Mouse (Mus musculus) heart, adult 2 months (tissue): ENCODE data around the gene Sp7. TPM values are rescaled to one million over a fixed set of nuclear protein-coding genes. Genes with fewer than 3 reads are reported as not detected.
A peak's percentile ranks its signal among the peaks of the same experiment; 100 is the strongest.

ENCODE experiments used
- DNase-seq, 2 experiments: peaks; one replicate each; pipeline ENCODE4 v3.0.0; 2021
- H3K27ac ChIP-seq: fragments of 200-600 bp; 2 replicates; pipeline ENCODE4 v1.8.1; 2022
- H3K27me3 ChIP-seq: fragments of 200-500 bp; 2 replicates; pipeline ENCODE4 v1.6.1; 2012; ENCODE audit warnings: mild to moderate bottlenecking, low read length, inconsistent platforms, mixed read lengths; ENCODE audit not compliant: control insufficient read depth, insufficient read depth
- H3K36me3 ChIP-seq: fragments of 200-500 bp; 2 replicates; pipeline ENCODE4 v1.6.1; 2012; ENCODE audit warnings: low read length, inconsistent platforms; ENCODE audit not compliant: control insufficient read depth, insufficient read depth
- H3K4me1 ChIP-seq: fragments of 200-500 bp; 2 replicates; pipeline ENCODE4 v1.6.1; 2011; ENCODE audit warnings: low read length; ENCODE audit not compliant: control insufficient read depth, insufficient read depth
- H3K4me3 ChIP-seq: fragments of 200-600 bp; 2 replicates; pipeline ENCODE4 v1.8.1; 2022
- H3K79me2 ChIP-seq: fragments of 200-500 bp; replicated peaks from 2 replicates; pipeline ENCODE4 v1.6.1; 2012; ENCODE audit warnings: mild to moderate bottlenecking, inconsistent platforms, low read length, moderate library complexity, mixed read lengths; ENCODE audit not compliant: control insufficient read depth, insufficient read depth
- H3K9ac ChIP-seq: fragments of 200-500 bp; 2 replicates; pipeline ENCODE4 v1.6.1; 2012; ENCODE audit warnings: low read depth, mild to moderate bottlenecking, control low read depth, inconsistent platforms, low read length, mixed read lengths
- CTCF ChIP-seq: fragments of 200-600 bp; IDR thresholded peaks from 2 replicates; pipeline ENCODE4 v1.8.1; 2022; ENCODE audit warnings: antibody characterized with exemption, mild to moderate bottlenecking, moderate library complexity
- EP300 ChIP-seq: fragments of 200-500 bp; IDR thresholded peaks from 2 replicates; pipeline ENCODE4 v1.6.1; 2011; ENCODE audit warnings: low read depth, low read length, control low read depth; ENCODE audit not compliant: insufficient read depth
- POLR2A ChIP-seq: fragments of 200-500 bp; IDR thresholded peaks from 2 replicates; pipeline ENCODE4 v1.6.1; 2011; ENCODE audit warnings: mild to moderate bottlenecking, low read depth, low read length, control low read depth; ENCODE audit not compliant: insufficient read depth
- WGBS: fragments of 180-500 bp; shearing (Covaris S2); methylation state at CpG from one replicate; pipeline ENCODE4 v1.1.7; 2018; 5-methylcytosine and 5-hydroxymethylcytosine counted together
- intact Hi-C: fragments of 180-260 bp; cut with DNase I; formaldehyde crosslinking; loops from one replicate; pipeline ENCODE4 v1.15.1; 2025
- polyA plus RNA-seq: library from polyadenylated mRNA; depleted of rRNA; stranded (reverse); fragments of >200 nt; gene quantifications from 2 replicates; pipeline ENCODE4 v1.2.3, GENCODE M21; 2012
- total RNA-seq, 2 experiments: library from RNA; stranded (reverse); gene quantifications; 2 replicates each; pipeline ENCODE4 v1.2.3; 2021

Sp7 gene
- total and polyA plus RNA-seq, 3 experiments, result not detected

DNA sequence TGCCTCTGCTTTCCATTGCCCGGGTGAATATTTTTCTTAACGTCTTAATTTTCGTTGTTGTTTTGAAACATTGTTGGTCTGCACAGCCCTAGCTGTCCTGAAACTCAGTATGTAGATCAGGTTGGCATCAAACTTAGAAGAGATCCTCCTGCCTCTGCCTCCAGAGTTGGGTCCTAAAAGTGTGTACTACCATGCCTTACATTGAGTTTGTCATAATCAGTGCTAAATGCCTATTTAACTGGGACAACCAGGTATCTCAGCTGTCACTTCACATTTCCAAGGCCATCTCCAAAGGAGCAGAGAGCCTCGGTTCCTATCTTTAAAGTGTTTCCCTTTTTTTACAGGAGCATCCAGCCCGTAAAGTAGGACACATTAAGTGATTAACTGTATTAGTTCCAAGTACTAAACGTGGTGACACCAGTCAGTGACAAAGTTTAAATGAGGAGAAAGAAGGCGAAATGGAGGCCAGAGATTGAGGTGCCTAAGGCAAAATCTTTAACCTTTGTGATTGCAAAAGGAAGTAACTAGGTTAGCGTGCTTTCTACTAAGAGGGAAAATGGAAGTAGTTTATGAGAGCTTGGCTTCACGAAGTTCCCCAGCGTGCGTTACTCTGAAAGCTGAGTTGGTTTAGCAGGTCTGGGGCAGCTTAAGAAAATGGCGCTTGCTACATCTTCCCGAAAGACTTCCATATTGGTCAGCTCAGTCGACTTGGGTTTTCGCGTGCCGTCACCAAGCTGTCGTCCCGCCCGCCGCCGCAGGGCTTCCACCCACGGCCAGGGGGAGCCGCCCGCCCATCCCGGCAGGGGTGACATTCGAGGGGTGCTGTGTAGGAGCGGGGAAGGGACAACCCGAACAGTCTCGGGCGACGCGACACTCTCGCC, 37.9 kb upstream of the Sp7 start:
- peak overlapping the region; percentile 87 for H3K9ac ChIP-seq
- H3K27me3 ChIP-seq, result no peaks in the 10 kb centered on the region
- H3K36me3 ChIP-seq, result peaks cover 24% of the 10 kb centered on the region
- H3K4me3 ChIP-seq, result peak overlapping the region; percentile 67
- no peaks in the 10 kb centered on the region for H3K79me2 ChIP-seq
- DNase-seq, result peak in 1 of 2 experiments; percentile 17
- TF ChIP-seq POLR2A (no peak), CTCF (peak; percentile 77)
- peak overlapping the region; percentile 100 for H3K27ac ChIP-seq
- peaks cover 16% of the 10 kb centered on the region for H3K4me1 ChIP-seq
- intact Hi-C loops, result loop anchor here (5.0 to 10.0 kb wide), 2 partner anchors 112 to 300 kb away; partner anchors contain the start of genes Map3k12, Tarbp2 and Tns2
- WGBS, result 13% methylated on average over 34 of the region's 34 CpGs

DNA sequence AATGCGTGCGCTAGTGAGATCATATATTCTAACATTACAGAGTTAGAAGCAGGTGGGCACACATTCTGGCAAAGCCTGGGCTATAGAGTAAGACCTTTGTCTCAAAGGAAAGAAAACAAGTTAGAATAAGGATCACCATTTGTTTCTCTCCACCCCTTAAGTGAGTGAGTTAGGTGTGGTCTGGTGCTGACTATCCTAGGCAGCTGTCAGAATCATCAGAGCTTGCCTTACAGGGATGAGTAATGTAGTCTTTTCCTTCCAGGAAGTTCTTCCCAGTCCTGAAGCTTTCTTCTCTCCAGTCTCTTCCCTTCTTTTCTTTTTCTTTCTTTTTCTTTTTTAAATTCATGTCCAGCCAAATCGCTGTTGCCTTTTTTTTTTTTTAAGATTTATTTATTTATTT, 35.2 kb upstream of the Sp7 start:
- no peak overlapping the region for H3K9ac ChIP-seq
- WGBS, result 90% methylated on average over 3 of the region's 3 CpGs
- no peak for TF ChIP-seq EP300

DNA sequence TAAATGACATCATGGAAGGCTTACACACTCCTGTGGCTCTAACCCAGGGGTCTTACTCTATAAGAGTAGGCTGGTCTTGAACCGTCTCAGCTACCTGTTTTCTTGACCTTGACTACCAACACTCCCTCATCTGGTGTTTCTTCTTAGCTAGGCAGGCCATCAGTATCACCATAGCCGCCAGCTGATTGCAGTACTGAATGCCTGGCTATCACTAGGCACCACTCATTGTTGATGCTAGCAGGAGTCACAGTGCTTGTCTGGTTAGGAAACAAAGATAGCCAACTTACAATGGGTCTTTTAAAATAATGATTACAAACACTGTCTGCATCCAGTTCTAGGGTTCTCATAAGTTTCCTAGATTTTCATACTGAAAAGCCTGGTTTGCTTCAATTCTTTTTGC, 34.3 kb upstream of the Sp7 start:
- Histone ChIP-seq H3K27me3 (no peaks in the 10 kb centered on the region), H3K79me2 (no peaks in the 10 kb centered on the region), H3K36me3 (peaks cover 10% of the 10 kb centered on the region; the same call in 1 of the 2 replicates), H3K9ac (no peak overlapping the region), H3K4me1 (peaks cover 8% of the 10 kb centered on the region), H3K4me3 (no peak overlapping the region), H3K27ac (peak overlapping the region; percentile 99; the same call in 1 of the 2 replicates)
- intact Hi-C loops, result loop anchor here (10.0 kb wide), 1 partner anchor 296 kb away; the partner anchor contains the start of gene Tns2
- no peak for DNase-seq
- WGBS, result 81% methylated on average over 2 of the region's 2 CpGs
- no peak for TF ChIP-seq POLR2A
- TF ChIP-seq CTCF, result no peak
- TF ChIP-seq EP300, result no peak

More for the DNA sequence above, 35.2 kb upstream of the Sp7 start:
- Histone ChIP-seq H3K79me2 (no peaks in the 10 kb centered on the region), H3K4me3 (no peak overlapping the region), H3K36me3 (peaks cover 12% of the 10 kb centered on the region; the same call in 1 of the 2 replicates), H3K27me3 (no peaks in the 10 kb centered on the region), H3K4me1 (peaks cover 8% of the 10 kb centered on the region), H3K27ac (no peak overlapping the region)
- intact Hi-C loops, result loop anchor here (10.0 kb wide), 1 partner anchor 297 kb away; the partner anchor contains the start of gene Tns2
- no peak for DNase-seq

DNA sequence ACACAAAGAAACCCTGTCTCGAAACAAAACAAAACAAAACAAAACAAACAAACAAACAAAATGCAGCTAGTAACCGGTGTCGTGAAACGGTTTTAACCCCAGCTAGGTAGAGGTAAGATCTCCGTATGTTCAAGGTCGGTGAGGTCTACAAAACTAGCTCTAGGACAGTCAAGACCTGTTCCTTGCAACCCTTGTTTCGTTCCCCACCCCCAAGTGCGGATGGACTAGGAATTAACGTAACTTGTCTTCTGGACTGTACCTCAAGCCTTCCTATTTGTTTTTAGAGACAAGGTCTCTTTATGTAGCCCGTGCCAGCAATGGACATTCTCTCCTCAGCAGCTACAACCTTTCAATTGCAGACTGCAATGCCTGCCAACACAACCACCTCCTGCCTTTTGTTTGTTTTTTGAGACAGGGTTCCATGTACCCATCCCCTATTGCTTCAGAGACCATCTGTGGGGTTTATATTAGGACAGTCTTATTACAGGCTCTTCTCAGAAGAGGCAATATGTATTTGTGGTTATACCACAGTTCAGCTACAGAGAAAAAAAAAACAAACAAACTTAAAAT, 33.6 kb upstream of the Sp7 start:
- no peaks in the 10 kb centered on the region for H3K27me3 ChIP-seq
- intact Hi-C loops, result loop anchor here (10.0 kb wide), 1 partner anchor 296 kb away; the partner anchor contains the start of gene Tns2
- H3K27ac ChIP-seq, result peak overlapping the region; percentile 99
- H3K4me1 ChIP-seq, result peaks cover 8% of the 10 kb centered on the region
- H3K79me2 ChIP-seq, result no peaks in the 10 kb centered on the region
- H3K4me3 ChIP-seq, result peak overlapping the region; percentile 57; the same call in 1 of the 2 replicates
- 87% methylated on average over 10 of the region's 10 CpGs for WGBS
- DNase-seq, result no peak
- H3K36me3 ChIP-seq, result peaks cover 10% of the 10 kb centered on the region; the same call in 1 of the 2 replicates
- peak overlapping the region; percentile 33; the same call in 1 of the 2 replicates for H3K9ac ChIP-seq
- TF ChIP-seq EP300, result no peak
- TF ChIP-seq CTCF, result no peak
- TF ChIP-seq POLR2A, result no peak

DNA sequence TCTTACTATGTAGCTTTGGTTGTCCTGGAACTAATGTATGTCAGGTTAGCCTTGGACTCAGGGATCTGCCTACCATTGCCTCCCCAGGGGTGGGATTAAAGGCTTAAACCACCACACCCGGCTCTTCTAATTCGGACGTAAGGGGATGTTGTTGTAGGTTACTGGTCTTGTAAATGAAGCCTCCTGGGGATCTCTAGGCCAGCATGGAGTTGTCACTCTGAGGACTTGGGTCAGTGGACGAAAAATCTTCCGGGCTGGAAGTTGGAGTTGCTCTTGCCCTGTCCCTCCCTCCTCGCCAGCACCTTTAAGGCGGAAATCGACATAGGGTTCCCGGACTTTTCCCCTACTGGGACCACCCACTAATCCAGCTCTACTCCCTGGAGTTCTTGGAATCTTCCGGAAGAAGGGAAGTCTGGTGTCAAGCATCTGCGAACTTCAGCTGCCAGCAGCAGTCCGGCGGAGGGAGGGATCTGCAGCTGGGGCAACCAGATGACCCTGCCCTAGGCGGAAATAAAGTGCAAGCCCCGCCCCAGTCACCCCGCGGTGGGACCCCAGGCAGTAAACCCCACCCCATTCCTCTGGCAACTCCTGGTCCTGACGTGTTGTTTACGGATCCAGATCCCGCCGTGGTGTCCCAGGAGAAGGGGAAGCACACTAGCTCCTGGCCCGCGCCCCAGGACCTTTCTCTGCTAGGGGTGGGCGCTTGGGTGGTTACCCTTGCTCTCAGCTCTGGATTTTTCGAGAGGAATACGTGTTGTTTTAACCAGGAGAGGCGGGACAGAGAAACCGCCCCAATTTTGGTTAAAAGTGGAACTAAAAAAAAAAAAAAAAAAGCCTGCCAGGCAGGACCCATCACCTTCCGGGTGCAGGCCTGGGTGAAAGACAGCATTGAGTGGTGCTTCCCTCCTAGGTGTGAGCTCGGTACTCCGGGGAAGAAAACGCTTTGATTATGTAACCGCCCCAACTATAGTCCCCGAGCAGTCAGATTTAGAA, 32.5 kb upstream of the Sp7 start:
- DNase-seq, result peak; percentile 93 to 97
- TF ChIP-seq POLR2A, result peak; percentile 95
- no peak for TF ChIP-seq CTCF
- TF ChIP-seq EP300, result peak; percentile 84; the same call in 1 of the 2 replicates
- Histone ChIP-seq H3K79me2 (no peaks in the 10 kb centered on the region), H3K27ac (peak overlapping the region; percentile 99), H3K27me3 (no peaks in the 10 kb centered on the region), H3K4me3 (peak overlapping the region; percentile 57), H3K9ac (peak overlapping the region; percentile 33), H3K36me3 (peaks cover 7% of the 10 kb centered on the region; the same call in 1 of the 2 replicates), H3K4me1 (peaks cover 11% of the 10 kb centered on the region)
- intact Hi-C loops, result loop anchor here (10.0 kb wide), 1 partner anchor 295 kb away; the partner anchor contains the start of gene Tns2
- 1% methylated on average over 34 of the region's 34 CpGs for WGBS
